In the genomic region with DNA sequence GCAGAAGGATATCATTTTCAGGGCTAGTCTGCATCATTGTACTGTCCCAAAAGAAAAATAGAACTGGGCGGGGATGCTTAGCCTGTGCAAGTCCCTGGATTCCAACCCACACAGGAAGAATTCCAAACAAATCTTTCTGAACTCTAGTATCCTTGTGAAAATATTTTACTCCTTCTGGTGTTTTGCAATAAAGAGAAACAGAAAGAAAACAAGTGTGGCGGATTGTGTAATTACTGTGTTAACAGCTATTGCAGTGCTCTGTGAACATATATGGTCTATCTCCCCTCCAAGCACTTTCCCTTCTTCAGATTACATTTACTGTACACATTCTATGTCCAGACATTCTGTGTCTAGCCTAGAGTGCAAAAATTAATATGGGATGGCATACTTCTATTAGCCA, we compare ENCODE assay signal across 30 mouse cellular contexts.
A peak's percentile ranks its signal among the peaks of the same experiment; 100 is the strongest.
DNase-seq lines count a peak whose midpoint lies in the region; ATAC-seq and TF ChIP-seq lines count a peak whose summit lies in the region.
"Had no signal": no experiment of that assay in that cellular context is flagged by ENCODE, and none has a peak within 500 bp of the region (broad histone marks: within the 10 kb centered on the region; RNA-seq: fewer than 3 reads in every experiment).

No protein-coding gene starts in this region.

- WGBS in liver, adult 2 months, result 17% methylated on average over 2 of the region's 2 CpGs
- WGBS in liver, embryonic 12.5 days (ENCODE audit: insufficient replicate concordance), result 83% methylated on average over 2 of the region's 2 CpGs

- no peak for TF ChIP-seq CTCF in liver, adult 2 months (IDR thresholded peaks at IDR 0.05; ENCODE audit: low read depth, low read length)

- H3K4me1 ChIP-seq in liver, adult 2 months (ENCODE audit: control insufficient read depth, insufficient read depth, low read length), result peaks cover 2% of the 10 kb centered on the region; the same call in 1 of the 2 replicates
- H3K4me1 ChIP-seq in liver, embryonic 12.5 days, result no peaks in the 10 kb centered on the region
- H3K4me1 ChIP-seq: hindbrain, embryonic 10.5 days; hindbrain, embryonic 15.5 days; kidney, embryonic 15.5 days; midbrain, embryonic 10.5 days; neural tube, embryonic 12.5 days had no signal

- H3K79me2 ChIP-seq in liver, adult 2 months (ENCODE audit: control insufficient read depth, insufficient read depth, low read length), result no peaks in the 10 kb centered on the region; the same call in 1 of the 2 replicates

- no peaks in the 10 kb centered on the region for H3K36me3 ChIP-seq in liver, adult 2 months (ENCODE audit: control insufficient read depth, insufficient read depth, low read length)
- no peaks in the 10 kb centered on the region; the same call in 1 of the 2 replicates for H3K36me3 ChIP-seq in liver, embryonic 12.5 days
- H3K36me3 ChIP-seq: hindbrain, embryonic 15.5 days; kidney, embryonic 15.5 days; neural tube, embryonic 12.5 days had no signal

- H3K9me3 ChIP-seq in liver, embryonic 12.5 days (replicated peaks), result no peaks in the 10 kb centered on the region
- H3K9me3 ChIP-seq: hindbrain, embryonic 10.5 days; hindbrain, embryonic 15.5 days; kidney, embryonic 15.5 days; midbrain, embryonic 10.5 days; neural tube, embryonic 12.5 days had no signal

- intact Hi-C loops in heart, postnatal 14 days (cut with DNase I), result loop anchor here (5.0 kb wide), 2 partner anchors 43 to 83 kb away; no protein-coding TSS in a partner anchor

- no peak for TF ChIP-seq POLR2A in liver, adult 2 months (IDR thresholded peaks at IDR 0.05; ENCODE audit: extremely low read depth, insufficient read depth, low read length)

- no peaks in the 10 kb centered on the region for H3K27me3 ChIP-seq in liver, adult 2 months (ENCODE audit: control insufficient read depth, insufficient read depth, low read length)
- no peaks in the 10 kb centered on the region for H3K27me3 ChIP-seq in liver, embryonic 12.5 days (replicated peaks)
- H3K27me3 ChIP-seq: hindbrain, embryonic 15.5 days; kidney, embryonic 15.5 days; neural tube, embryonic 12.5 days had no signal

- H3K4me2 ChIP-seq in liver, embryonic 12.5 days, result no peak overlapping the region
- H3K4me2 ChIP-seq: heart, embryonic 11.5 days; hindbrain, embryonic 15.5 days; kidney, embryonic 15.5 days; lung, embryonic 14.5 days; neural tube, embryonic 12.5 days had no signal

- ATAC-seq in liver, embryonic 12.5 days, result no peak
- ATAC-seq: activated CD4-positive, CD25-positive, alpha-beta regulatory T cell, adult 4 months; CD4-positive, CD25-positive, alpha-beta regulatory T cell, adult 4 months; forebrain, embryonic 14.5 days; inflammation-experienced regulatory T-cells, adult 6 months had no signal

- H3K4me3 ChIP-seq in liver, adult 2 months (ENCODE audit: insufficient read depth, low read depth, low read length), result no peak overlapping the region
- H3K4me3 ChIP-seq in liver, embryonic 12.5 days, result no peak overlapping the region
- H3K4me3 ChIP-seq: hindbrain, embryonic 10.5 days; hindbrain, embryonic 15.5 days; kidney, embryonic 15.5 days; layer of hippocampus, adult 2 months; midbrain, embryonic 10.5 days; myocyte; neural tube, embryonic 12.5 days had no signal

- peak; percentile 29 to 40 for DNase-seq in heart, adult 18-20 months
- no peak for DNase-seq in heart, postnatal 14 days
- peak; percentile 69 for DNase-seq in liver, adult 2 months (ENCODE audit: extremely low read depth, low read depth, low spot score)
- peak; percentile 19 for DNase-seq in Muller cell, postnatal 12 days (ENCODE audit: inconsistent ontology term)
- DNase-seq in gonadal fat pad, adult 2 months (ENCODE audit: low read depth), result peak; percentile 36
- DNase-seq in layer of hippocampus, postnatal 36 days, result no peak
- no peak for DNase-seq in ovary, postnatal 10 days (ENCODE audit: low spot score)
- DNase-seq: adrenal gland, adult 8-10 months; cerebellum, adult 2 months; cerebellum, postnatal 14 days; gastrocnemius, postnatal 10 days; kidney, adult 11 months; kidney, postnatal 36 days; left cerebral cortex, postnatal 4 days; lung, embryonic 14.5 days; thymus, postnatal 4 days had no signal

- no peak overlapping the region for H3K9ac ChIP-seq in liver, adult 2 months (ENCODE audit: low read depth, low read length)
- no peak overlapping the region for H3K9ac ChIP-seq in liver, embryonic 12.5 days
- H3K9ac ChIP-seq: hindbrain, embryonic 15.5 days; kidney, embryonic 15.5 days; liver, embryonic 14.5 days; lung, embryonic 14.5 days; neural tube, embryonic 12.5 days had no signal

- no peak overlapping the region for H3K27ac ChIP-seq in liver, adult 2 months (replicated peaks; ENCODE audit: insufficient read depth, low read depth, low read length)
- no peak overlapping the region for H3K27ac ChIP-seq in liver, embryonic 12.5 days
- H3K27ac ChIP-seq: hindbrain, embryonic 10.5 days; hindbrain, embryonic 15.5 days; kidney, embryonic 15.5 days; layer of hippocampus, adult 2 months; liver, embryonic 14.5 days; midbrain, embryonic 10.5 days; neural tube, embryonic 12.5 days had no signal

Comparison
In these comparisons a context has a peak if more than half of its experiments do, and no peak if none do; other contexts are left out.
1. DNase-seq: peak in heart, adult 18-20 months (2 of 2), liver, adult 2 months (single experiment), Muller cell, postnatal 12 days (single experiment) and gonadal fat pad, adult 2 months (single experiment); none in heart, postnatal 14 days (0 of 2), layer of hippocampus, postnatal 36 days (0 of 2) and ovary, postnatal 10 days (single experiment).